Mouse (Mus musculus) midbrain, postnatal 0 days (tissue): ENCODE data around the gene Kbtbd4. TPM values are rescaled to one million over a fixed set of nuclear protein-coding genes. Genes with fewer than 3 reads are reported as not detected.

ENCODE experiments used
- ATAC-seq: fragments of 200-750 bp; cut with Nextera tagmentation; 2 replicates; pipeline ENCODE4 v1.8.0; 2017; ENCODE audit warnings: moderate number of reproducible peaks, mild to moderate bottlenecking, moderate TSS enrichment, moderate library complexity; ENCODE audit not compliant: low FRiP score
- DNase-seq: peaks from one replicate; pipeline ENCODE4 v3.0.0-alpha.2; 2015; ENCODE audit warnings: low spot score
- H3K27ac ChIP-seq: fragments of 300-500 bp; sonication (generic); 2 replicates; pipeline ENCODE4 v1.5.1; 2014; ENCODE audit warnings: low read depth, mild to moderate bottlenecking, low read length, mixed read lengths
- H3K27me3 ChIP-seq: fragments of 300-500 bp; sonication (generic); 2 replicates; pipeline ENCODE4 v1.6.1; 2014; ENCODE audit warnings: low read length, control low read depth, mixed read lengths; ENCODE audit not compliant: insufficient read depth
- H3K36me3 ChIP-seq: fragments of 300-500 bp; sonication (generic); 2 replicates; pipeline ENCODE4 v1.6.1; 2014; ENCODE audit warnings: low read length, control low read depth, mixed read lengths; ENCODE audit not compliant: insufficient read depth
- H3K4me1 ChIP-seq: fragments of 300-500 bp; sonication (generic); 2 replicates; pipeline ENCODE4 v1.6.1; 2014; ENCODE audit warnings: mild to moderate bottlenecking, control low read depth, antibody characterized with exemption, low read length, mixed read lengths; ENCODE audit not compliant: insufficient read depth
- H3K4me2 ChIP-seq: fragments of 300-500 bp; sonication (generic); 2 replicates; pipeline ENCODE4 v1.6.1; 2014; ENCODE audit warnings: low read depth, mild to moderate bottlenecking, low read length, mixed read lengths; ENCODE audit not compliant: poor library complexity, severe bottlenecking
- H3K4me3 ChIP-seq: fragments of 300-500 bp; sonication (generic); 2 replicates; pipeline ENCODE4 v1.5.1; 2014; ENCODE audit warnings: low read depth, mild to moderate bottlenecking, low read length, moderate library complexity
- H3K9ac ChIP-seq: fragments of 300-500 bp; sonication (generic); replicated peaks from 2 replicates; pipeline ENCODE4 v1.6.1; 2014; ENCODE audit warnings: mild to moderate bottlenecking, low read length, moderate library complexity, mixed read lengths; ENCODE audit not compliant: poor library complexity, severe bottlenecking
- H3K9me3 ChIP-seq: fragments of 300-500 bp; sonication (generic); 2 replicates; pipeline ENCODE4 v1.6.1; 2016; ENCODE audit warnings: low read length, control low read depth
- CTCF ChIP-seq: IDR thresholded peaks from 2 replicates; pipeline ENCODE4 v1.5.1; 2016; ENCODE audit warnings: antibody characterized with exemption, mild to moderate bottlenecking
- WGBS: fragments of 180-500 bp; shearing (Covaris S2); extraction: QIAGEN DNeasy Blood & Tissue Kit; methylation state at CpG from one replicate; pipeline ENCODE4 v1.1.7; 2014; 5-methylcytosine and 5-hydroxymethylcytosine counted together
- polyA plus RNA-seq: library from polyadenylated mRNA; unstranded; fragments of >200 nt; fragmentation: Nextera tagmentation; extraction: Ambion mirVana; gene quantifications from 2 replicates; pipeline ENCODE4 v1.2.1, GENCODE M21; 2015
- total RNA-seq: library from RNA; depleted of rRNA; stranded (reverse); fragments of >200 nt; gene quantifications from 2 replicates; pipeline ENCODE4 v1.2.3, GENCODE M21; 2014

The Kbtbd4 gene
- total and polyA plus RNA-seq, 2 experiments from 2014 or later, result 47.7 to 60.0 TPM

DNA sequence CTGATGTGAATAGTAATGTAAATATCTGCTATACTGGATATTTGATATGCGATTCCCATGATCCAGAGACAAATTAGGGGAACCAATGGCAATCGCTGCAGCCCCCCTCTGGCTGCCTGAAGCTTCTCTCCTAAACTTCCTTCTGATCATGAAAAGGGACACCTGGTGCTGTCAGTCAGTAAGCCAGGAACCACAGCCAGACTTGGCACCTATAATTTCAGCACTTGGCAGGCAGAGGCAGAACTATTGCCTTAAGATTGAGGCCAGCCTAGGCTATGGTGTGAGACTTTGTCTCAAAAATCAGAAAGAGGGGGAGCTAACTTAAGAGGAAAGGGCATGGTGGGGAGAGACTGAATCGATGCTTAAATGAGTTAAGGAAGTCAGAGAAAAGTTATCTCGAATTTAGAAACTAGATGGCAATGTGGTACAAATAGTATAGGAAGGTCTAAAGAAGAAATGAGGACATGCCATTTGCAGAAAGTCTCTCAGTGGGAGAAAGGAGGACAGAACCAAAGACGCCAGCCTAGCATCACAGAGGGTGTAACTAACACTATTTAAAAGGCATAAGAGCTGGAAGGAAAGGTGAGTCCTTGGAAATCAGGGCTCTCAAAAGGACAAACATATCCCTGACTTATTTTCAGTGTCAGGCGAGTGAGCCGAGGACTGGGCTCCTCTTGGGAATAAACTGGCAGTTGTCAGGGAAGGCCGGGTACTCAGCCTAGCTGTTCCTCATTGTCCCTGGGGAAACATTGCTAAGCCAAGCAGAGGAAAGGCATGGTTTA is 33.2 kb upstream of the Kbtbd4 start:
- Histone ChIP-seq H3K9ac (no peak overlapping the region), H3K27me3 (no peaks in the 10 kb centered on the region), H3K27ac (no peak overlapping the region; the same call in 1 of the 2 replicates), H3K4me1 (no peaks in the 10 kb centered on the region), H3K4me2 (no peak overlapping the region), H3K4me3 (no peak overlapping the region), H3K9me3 (no peaks in the 10 kb centered on the region), H3K36me3 (peaks cover 3% of the 10 kb centered on the region; the same call in 1 of the 2 replicates)
- DNase-seq, result no peak
- 55% methylated on average over 8 of the region's 8 CpGs for WGBS
- no peak for TF ChIP-seq CTCF
- ATAC-seq, result no peak

GRCm38 (mm10) chr2:90874025-90874424 is 30.5 kb upstream of the Kbtbd4 start:
- Histone ChIP-seq H3K4me2 (no peak overlapping the region), H3K36me3 (no peaks in the 10 kb centered on the region), H3K9ac (no peak overlapping the region), H3K27me3 (no peaks in the 10 kb centered on the region), H3K4me3 (no peak overlapping the region), H3K9me3 (no peaks in the 10 kb centered on the region), H3K4me1 (no peaks in the 10 kb centered on the region), H3K27ac (no peak overlapping the region)
- TF ChIP-seq CTCF, result no peak
- ATAC-seq (no peak), DNase-seq (no peak)
- 95% methylated on average over 1 of the region's 1 CpGs for WGBS

DNA sequence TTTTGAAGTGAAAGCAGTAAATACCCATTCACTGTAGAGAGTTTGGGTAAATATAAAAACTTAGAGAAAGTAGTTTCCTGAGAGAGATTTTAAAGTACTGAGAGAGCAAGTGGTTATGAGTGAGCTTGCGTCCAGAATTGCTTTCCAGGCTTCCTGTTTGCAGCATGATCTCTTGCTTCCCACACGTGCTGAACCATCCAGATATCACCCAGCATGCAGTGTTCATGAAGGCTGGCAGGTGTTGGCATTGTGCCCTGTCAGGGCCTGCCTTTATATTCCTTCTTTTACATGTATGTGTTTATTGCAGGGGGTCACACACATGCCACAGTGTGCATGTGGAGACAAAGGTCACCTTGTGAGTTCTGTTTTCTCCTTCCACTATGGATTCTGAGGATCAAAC is 29.3 kb upstream of the Kbtbd4 start:
- H3K27ac ChIP-seq, result no peak overlapping the region
- no peak for DNase-seq
- no peaks in the 10 kb centered on the region for H3K36me3 ChIP-seq
- H3K27me3 ChIP-seq, result no peaks in the 10 kb centered on the region
- H3K4me1 ChIP-seq, result 0 out of 2 replicates have a peak, but pooled peaks cover 2% of the 10 kb centered on the region
- no peak overlapping the region for H3K9ac ChIP-seq
- no peak overlapping the region for H3K4me2 ChIP-seq
- TF ChIP-seq CTCF, result no peak
- no peaks in the 10 kb centered on the region for H3K9me3 ChIP-seq
- H3K4me3 ChIP-seq, result no peak overlapping the region
- WGBS, result 84% methylated on average over 2 of the region's 2 CpGs
- no peak for ATAC-seq

- WGBS, result 76% methylated on average over 4 of the region's 5 CpGs
- no peak for DNase-seq
- TF ChIP-seq CTCF, result no peak
- Histone ChIP-seq H3K27ac (no peak overlapping the region), H3K9ac (no peak overlapping the region), H3K4me3 (no peak overlapping the region), H3K9me3 (no peaks in the 10 kb centered on the region), H3K27me3 (no peaks in the 10 kb centered on the region), H3K36me3 (no peaks in the 10 kb centered on the region), H3K4me1 (0 out of 2 replicates have a peak, but pooled peaks cover 2% of the 10 kb centered on the region), H3K4me2 (no peak overlapping the region)
- ATAC-seq, result no peak
Observed at GRCm38 (mm10) chr2:90877584-90878259, 26.8 kb upstream of the Kbtbd4 start.

- Histone ChIP-seq H3K9ac (no peak overlapping the region), H3K4me3 (no peak overlapping the region), H3K36me3 (no peaks in the 10 kb centered on the region), H3K27me3 (no peaks in the 10 kb centered on the region), H3K4me2 (no peak overlapping the region), H3K4me1 (peaks cover 4% of the 10 kb centered on the region), H3K27ac (no peak overlapping the region), H3K9me3 (no peaks in the 10 kb centered on the region)
- DNase-seq (no peak), ATAC-seq (no peak)
- TF ChIP-seq CTCF, result no peak
Observed at GRCm38 (mm10) chr2:90879419-90879818, 25.1 kb upstream of the Kbtbd4 start.
